Mouse (Mus musculus) kidney, postnatal 10 days (tissue): ENCODE results near the gene Fam160a1.

Source experiments
- DNase-seq: peaks from one replicate; pipeline ENCODE4 v3.0.0; 2021; ENCODE audit warnings: mixed read lengths

Fam160a1 gene

GRCm38 (mm10) chr3:85820839-85821548 is 3.9 kb upstream of the Fam160a1 start:
- no peak for DNase-seq

- no peak for DNase-seq
Measured at GRCm38 (mm10) chr3:85819319-85819718, 2.2 kb upstream of the Fam160a1 start.

GRCm38 (mm10) chr3:85814241-85814640 is 2.9 kb downstream of the Fam160a1 start:
- peak; percentile 59 for DNase-seq

GRCm38 (mm10) chr3:85813101-85814014 is 3.7 kb downstream of the Fam160a1 start:
- DNase-seq: no peak

GRCm38 (mm10) chr3:85812010-85812409 is 5.1 kb downstream of the Fam160a1 start:
- DNase-seq: no peak

GRCm38 (mm10) chr3:85793166-85793565 is 23.9 kb downstream of the Fam160a1 start:
- no peak for DNase-seq

- DNase-seq: no peak
Measured at GRCm38 (mm10) chr3:85789748-85790147, 27.3 kb downstream of the Fam160a1 start.

- DNase-seq: peak; percentile 18
Measured at GRCm38 (mm10) chr3:85786501-85786900, 30.6 kb downstream of the Fam160a1 start.

- no peak for DNase-seq
Measured at GRCm38 (mm10) chr3:85780906-85781305, 36.2 kb downstream of the Fam160a1 start.

- DNase-seq: no peak
Measured at GRCm38 (mm10) chr3:85780332-85780731, 36.8 kb downstream of the Fam160a1 start.

GRCm38 (mm10) chr3:85777841-85778240 is 39.2 kb downstream of the Fam160a1 start:
- no peak for DNase-seq

- no peak for DNase-seq
Measured at GRCm38 (mm10) chr3:85777356-85777755, 39.7 kb downstream of the Fam160a1 start.

GRCm38 (mm10) chr3:85776707-85777106 is 40.4 kb downstream of the Fam160a1 start:
- DNase-seq: peak; percentile 19

- no peak for DNase-seq
Measured at GRCm38 (mm10) chr3:85776126-85776525, 41.0 kb downstream of the Fam160a1 start.

- no peak for DNase-seq
Measured at GRCm38 (mm10) chr3:85773886-85774285, 43.2 kb downstream of the Fam160a1 start.

- no peak for DNase-seq
Measured at GRCm38 (mm10) chr3:85773425-85773824, 43.7 kb downstream of the Fam160a1 start.

- no peak for DNase-seq
Measured at GRCm38 (mm10) chr3:85764937-85765337, 52.2 kb downstream of the Fam160a1 start.

- DNase-seq: no peak
Measured at GRCm38 (mm10) chr3:85764008-85764834, 52.9 kb downstream of the Fam160a1 start.

- DNase-seq: no peak
Measured at GRCm38 (mm10) chr3:85757944-85758343, 59.1 kb downstream of the Fam160a1 start.

- DNase-seq: no peak
Measured at GRCm38 (mm10) chr3:85757435-85757834, 59.7 kb downstream of the Fam160a1 start.

GRCm38 (mm10) chr3:85749348-85749747 is 67.7 kb downstream of the Fam160a1 start:
- DNase-seq: no peak

- peak; percentile 22 for DNase-seq
Measured at GRCm38 (mm10) chr3:85748863-85749262, 68.2 kb downstream of the Fam160a1 start.

GRCm38 (mm10) chr3:85746116-85746515 is 71.0 kb downstream of the Fam160a1 start:
- no peak for DNase-seq
